Mouse (Mus musculus) heart, embryonic 15.5 days (tissue): ENCODE data around the gene Pkp3. TPM values are rescaled to one million over a fixed set of nuclear protein-coding genes. Genes with fewer than 3 reads are reported as not detected.

ENCODE experiments used
- ATAC-seq: fragments of 200-750 bp; cut with Nextera tagmentation; replicated peaks from 2 replicates; pipeline ENCODE4 v1.8.0; 2017; ENCODE audit warnings: low read depth, moderate TSS enrichment; ENCODE audit not compliant: insufficient number of reproducible peaks, insufficient read depth, low FRiP score
- H3K27ac ChIP-seq: fragments of 300-500 bp; sonication (generic); 2 replicates; pipeline ENCODE4 v1.5.1; 2015; ENCODE audit warnings: mild to moderate bottlenecking, inconsistent platforms
- H3K27me3 ChIP-seq: fragments of 300-500 bp; sonication (generic); 2 replicates; pipeline ENCODE4 v1.6.1; 2015; ENCODE audit warnings: inconsistent platforms
- H3K36me3 ChIP-seq: fragments of 300-500 bp; sonication (generic); 2 replicates; pipeline ENCODE4 v1.6.1; 2015; ENCODE audit warnings: mild to moderate bottlenecking, inconsistent platforms
- H3K4me1 ChIP-seq: fragments of 300-500 bp; sonication (generic); replicated peaks from 2 replicates; pipeline ENCODE4 v1.6.1; 2015; ENCODE audit warnings: inconsistent platforms
- H3K4me2 ChIP-seq: fragments of 300-500 bp; sonication (generic); 2 replicates; pipeline ENCODE4 v1.6.1; 2015; ENCODE audit warnings: inconsistent platforms, mild to moderate bottlenecking, moderate library complexity
- H3K4me3 ChIP-seq: fragments of 300-500 bp; sonication (generic); 2 replicates; pipeline ENCODE4 v1.5.1; 2015; ENCODE audit warnings: mild to moderate bottlenecking, inconsistent platforms
- H3K9ac ChIP-seq: fragments of 300-500 bp; sonication (generic); 2 replicates; pipeline ENCODE4 v1.6.1; 2015; ENCODE audit warnings: mild to moderate bottlenecking, inconsistent platforms
- H3K9me3 ChIP-seq: fragments of 300-500 bp; sonication (generic); replicated peaks from 2 replicates; pipeline ENCODE4 v1.6.1; 2016; ENCODE audit warnings: inconsistent platforms
- WGBS: fragments of 180-500 bp; shearing (Covaris S2); methylation state at CpG from one replicate; pipeline ENCODE4 v1.1.7; 2015; ENCODE audit warnings: mixed read lengths; 5-methylcytosine and 5-hydroxymethylcytosine counted together
- polyA plus RNA-seq: library from polyadenylated mRNA; unstranded; fragments of >200 nt; fragmentation: Nextera tagmentation; extraction: Ambion mirVana; gene quantifications from 2 replicates; pipeline ENCODE4 v1.2.1, GENCODE M21; 2015

Gene Pkp3
- polyA plus RNA-seq, 1 experiment from 2014 or later, result 0.97 TPM

- Histone ChIP-seq H3K9me3 (no peaks in the 10 kb centered on the region), H3K4me2 (peak overlapping the region; percentile 77), H3K9ac (peak overlapping the region; percentile 67), H3K36me3 (no peaks in the 10 kb centered on the region), H3K27ac (peak overlapping the region; percentile 95), H3K4me3 (peak overlapping the region; percentile 74), H3K27me3 (no peaks in the 10 kb centered on the region; the same call in 1 of the 2 replicates), H3K4me1 (peaks cover 16% of the 10 kb centered on the region)
- 1% methylated on average over 29 of the region's 29 CpGs for WGBS
- ATAC-seq, result peak; percentile 99
These were observed 44.9 kb downstream of the Pkp3 start for GRCm38 (mm10) chr7:141122689-141123516.

- Histone ChIP-seq H3K4me3 (peak overlapping the region; percentile 74), H3K27me3 (no peaks in the 10 kb centered on the region), H3K4me2 (peak overlapping the region; percentile 77), H3K36me3 (no peaks in the 10 kb centered on the region), H3K9ac (peak overlapping the region; percentile 67), H3K27ac (peak overlapping the region; percentile 95), H3K4me1 (peaks cover 16% of the 10 kb centered on the region), H3K9me3 (no peaks in the 10 kb centered on the region)
- ATAC-seq, result no peak
- 2% methylated on average over 15 of the region's 15 CpGs for WGBS
These were observed 45.5 kb downstream of the Pkp3 start for GRCm38 (mm10) chr7:141123517-141123856.

- Histone ChIP-seq H3K9me3 (no peaks in the 10 kb centered on the region), H3K36me3 (peaks cover 11% of the 10 kb centered on the region), H3K27me3 (no peaks in the 10 kb centered on the region), H3K4me2 (peak overlapping the region; percentile 83), H3K27ac (peak overlapping the region; percentile 53), H3K4me1 (peaks cover 16% of the 10 kb centered on the region), H3K9ac (peak overlapping the region; percentile 91), H3K4me3 (peak overlapping the region; percentile 82)
- peak; percentile 99 for ATAC-seq
- under 1% methylated on average over 59 of the region's 59 CpGs for WGBS
These were observed 53.2 kb downstream of the Pkp3 start for GRCm38 (mm10) chr7:141131024-141131820.

GRCm38 (mm10) chr7:141131904-141132755 is 54.1 kb downstream of the Pkp3 start:
- H3K9me3 ChIP-seq, result no peaks in the 10 kb centered on the region
- WGBS, result 54% methylated on average over 12 of the region's 12 CpGs
- ATAC-seq, result no peak
- peaks cover 16% of the 10 kb centered on the region for H3K4me1 ChIP-seq
- peaks cover 20% of the 10 kb centered on the region for H3K36me3 ChIP-seq
- no peak overlapping the region for H3K27ac ChIP-seq
- peak overlapping the region; percentile 91 for H3K9ac ChIP-seq
- H3K4me2 ChIP-seq, result peak overlapping the region; percentile 83
- no peaks in the 10 kb centered on the region for H3K27me3 ChIP-seq
- H3K4me3 ChIP-seq, result peak overlapping the region; percentile 82

Other genes starting within 250 kb of the Pkp3 start
- gene Urah, start 243.2 kb upstream of the Pkp3 start, polyA plus RNA-seq, result 0.68 and 1.4 TPM in 2 replicates
- gene Scgb1c1, start 232.7 kb upstream of the Pkp3 start, polyA plus RNA-seq, result 0.36 TPM in 1 of 2 replicates, not detected in the other
- not detected in 2 replicates for gene Odf3, start 230.4 kb upstream of the Pkp3 start, polyA plus RNA-seq
- not detected in 2 replicates for gene Gm45785, start 221.9 kb upstream of the Pkp3 start, polyA plus RNA-seq
- 36.0 and 47.3 TPM in 2 replicates for gene Ric8a, start 221.3 kb upstream of the Pkp3 start, polyA plus RNA-seq
- gene Bet1l, start 220.6 kb upstream of the Pkp3 start, polyA plus RNA-seq, result 30.2 and 31.9 TPM in 2 replicates
- gene Psmd13, start 196.2 kb upstream of the Pkp3 start, polyA plus RNA-seq, result 154 and 179 TPM in 2 replicates
- gene Sirt3, start 195.9 kb upstream of the Pkp3 start, polyA plus RNA-seq, result 54.1 and 55.8 TPM in 2 replicates
- 309 and 515 TPM in 2 replicates for gene Cox8b, start 177.8 kb upstream of the Pkp3 start, polyA plus RNA-seq
- gene Nlrp6, start 157.3 kb upstream of the Pkp3 start, polyA plus RNA-seq, result 0.24 and 2.8 TPM in 2 replicates
- 9.3 and 15.5 TPM in 2 replicates for gene Pgghg, start 136.8 kb upstream of the Pkp3 start, polyA plus RNA-seq
- gene Ifitm5, start 127.9 kb upstream of the Pkp3 start, polyA plus RNA-seq, result 1.6 and 2.5 TPM in 2 replicates
- not detected in 2 replicates for gene Gm45717, start 122.3 kb upstream of the Pkp3 start, polyA plus RNA-seq
- gene Ifitm2, start 122.2 kb upstream of the Pkp3 start, polyA plus RNA-seq, result 459 and 624 TPM in 2 replicates
- 11.7 and 49.8 TPM in 2 replicates for gene Ifitm1, start 111.0 kb upstream of the Pkp3 start, polyA plus RNA-seq
- 103 and 212 TPM in 2 replicates for gene Ifitm3, start 67.4 kb upstream of the Pkp3 start, polyA plus RNA-seq
- 0.53 and 1.4 TPM in 2 replicates for gene Ifitm6, start 60.3 kb upstream of the Pkp3 start, polyA plus RNA-seq
- not detected in 2 replicates for gene Gm17387, start 49.1 kb upstream of the Pkp3 start, polyA plus RNA-seq
- gene B4galnt4, start 17.1 kb upstream of the Pkp3 start, polyA plus RNA-seq, result 1.0 and 2.0 TPM in 2 replicates
- gene Sigirr, start 22.4 kb downstream of the Pkp3 start, polyA plus RNA-seq, result 3.6 and 5.6 TPM in 2 replicates
- 0.16 and 0.82 TPM in 2 replicates for gene Ano9, start 39.6 kb downstream of the Pkp3 start, polyA plus RNA-seq
- gene Ptdss2, start 44.2 kb downstream of the Pkp3 start, polyA plus RNA-seq, result 51.9 and 56.5 TPM in 2 replicates
- gene Rnh1, start 94.6 kb downstream of the Pkp3 start, polyA plus RNA-seq, result 86.6 and 111 TPM in 2 replicates
- gene Hras, start 115.8 kb downstream of the Pkp3 start, polyA plus RNA-seq, result 74.4 and 92.5 TPM in 2 replicates
- 2.7 and 4.0 TPM in 2 replicates for gene Lrrc56, start 115.9 kb downstream of the Pkp3 start, polyA plus RNA-seq
- gene Lmntd2, start 135.9 kb downstream of the Pkp3 start, polyA plus RNA-seq, result 0.23 and 0.58 TPM in 2 replicates
- 11.4 and 18.4 TPM in 2 replicates for gene Rassf7, start 137.6 kb downstream of the Pkp3 start, polyA plus RNA-seq
- 36.7 and 44.9 TPM in 2 replicates for gene Phrf1, start 150.6 kb downstream of the Pkp3 start, polyA plus RNA-seq
- gene Irf7, start 188.3 kb downstream of the Pkp3 start, polyA plus RNA-seq, result 3.0 and 6.5 TPM in 2 replicates
- gene Cdhr5, start 198.6 kb downstream of the Pkp3 start, polyA plus RNA-seq, result 0.05 TPM in 1 of 2 replicates, not detected in the other
- gene Sct, start 200.9 kb downstream of the Pkp3 start, polyA plus RNA-seq, result 1.5 and 1.6 TPM in 2 replicates
- 0.18 and 0.22 TPM in 2 replicates for gene Drd4, start 213.8 kb downstream of the Pkp3 start, polyA plus RNA-seq
- 29.4 and 42.1 TPM in 2 replicates for gene Deaf1, start 249.5 kb downstream of the Pkp3 start, polyA plus RNA-seq
- gene Tmem80, start 249.5 kb downstream of the Pkp3 start, polyA plus RNA-seq, result 29.3 and 35.6 TPM in 2 replicates